Mouse (Mus musculus) midbrain, embryonic 13.5 days (tissue): Measurements from ENCODE around the gene Tas2r140. TPM values are rescaled to one million over a fixed set of nuclear protein-coding genes. Genes with fewer than 3 reads are reported as not detected.

Experiments used
- ATAC-seq: fragments of 200-750 bp; cut with Nextera tagmentation; 2 replicates; pipeline ENCODE4 v1.8.0; 2017; ENCODE audit warnings: mild to moderate bottlenecking, moderate TSS enrichment, moderate library complexity
- H3K27ac ChIP-seq: fragments of 300-500 bp; sonication (generic); 2 replicates; pipeline ENCODE4 v1.5.1; 2015; ENCODE audit warnings: inconsistent platforms, mild to moderate bottlenecking, moderate library complexity
- H3K27me3 ChIP-seq: fragments of 300-500 bp; sonication (generic); 2 replicates; pipeline ENCODE4 v1.6.1; 2015; ENCODE audit warnings: mild to moderate bottlenecking, inconsistent platforms
- H3K36me3 ChIP-seq: fragments of 300-500 bp; sonication (generic); 2 replicates; pipeline ENCODE4 v1.6.1; 2015; ENCODE audit warnings: mild to moderate bottlenecking, inconsistent platforms
- H3K4me1 ChIP-seq: fragments of 300-500 bp; sonication (generic); replicated peaks from 2 replicates; pipeline ENCODE4 v1.6.1; 2015; ENCODE audit warnings: inconsistent platforms
- H3K4me2 ChIP-seq: fragments of 300-500 bp; sonication (generic); replicated peaks from 2 replicates; pipeline ENCODE4 v1.6.1; 2015; ENCODE audit warnings: moderate library complexity, mild to moderate bottlenecking, inconsistent platforms
- H3K4me3 ChIP-seq: fragments of 300-500 bp; sonication (generic); replicated peaks from 2 replicates; pipeline ENCODE4 v1.5.1; 2015; ENCODE audit warnings: mild to moderate bottlenecking, inconsistent platforms
- H3K9ac ChIP-seq: fragments of 300-500 bp; sonication (generic); replicated peaks from 2 replicates; pipeline ENCODE4 v1.6.1; 2015; ENCODE audit warnings: mild to moderate bottlenecking, inconsistent platforms
- H3K9me3 ChIP-seq: fragments of 300-500 bp; sonication (generic); 2 replicates; pipeline ENCODE4 v1.6.1; 2016; ENCODE audit warnings: mild to moderate bottlenecking, inconsistent platforms
- WGBS: fragments of 180-500 bp; shearing (Covaris S2); methylation state at CpG from one replicate; pipeline ENCODE4 v1.1.7; 2015; 5-methylcytosine and 5-hydroxymethylcytosine counted together
- polyA plus RNA-seq: library from polyadenylated mRNA; unstranded; fragments of >200 nt; fragmentation: Nextera tagmentation; extraction: Ambion mirVana; gene quantifications from 2 replicates; pipeline ENCODE4 v1.2.1, GENCODE M21; 2015

Gene Tas2r140
- not detected in 2 replicates for polyA plus RNA-seq

GRCm38 (mm10) chr6:133055716-133056115 is at the start of gene Tas2r140:
Gene Tas2r140, minus strand, starts transcription at chr6:133055816.
- no peak for ATAC-seq
- no peaks in the 10 kb centered on the region for H3K4me1 ChIP-seq
- no peak within 1 kb of the TSS for H3K4me2 ChIP-seq
- no peak within 1 kb of the TSS for H3K9ac ChIP-seq
- H3K27me3 ChIP-seq = no peaks in the 10 kb centered on the region
- H3K27ac ChIP-seq = no peak within 1 kb of the TSS
- H3K4me3 ChIP-seq = no peak within 1 kb of the TSS
- H3K9me3 ChIP-seq = no peaks in the 10 kb centered on the region
- no peaks in the 10 kb centered on the region for H3K36me3 ChIP-seq

GRCm38 (mm10) chr6:133104609-133104921 is 48.9 kb upstream of the Tas2r140 start, which contains the start of gene Smim10l1:
Gene Smim10l1, plus strand, starts transcription at chr6:133104909.
- Histone ChIP-seq H3K27me3 (no peaks in the 10 kb centered on the region), H3K36me3 (peaks cover 9% of the 10 kb centered on the region; the same call in 1 of the 2 replicates), H3K9ac (peak within 1 kb of the TSS; percentile 95), H3K27ac (peak within 1 kb of the TSS; percentile 99), H3K9me3 (no peaks in the 10 kb centered on the region), H3K4me1 (peaks cover 5% of the 10 kb centered on the region), H3K4me3 (peak within 1 kb of the TSS; percentile 78), H3K4me2 (peak within 1 kb of the TSS; percentile 60)
- no peak for ATAC-seq

- H3K4me3 ChIP-seq = no peak overlapping the region
- H3K9me3 ChIP-seq = no peaks in the 10 kb centered on the region
- 60% methylated on average over 1 of the region's 1 CpGs for WGBS
- H3K4me2 ChIP-seq = no peak overlapping the region
- H3K27me3 ChIP-seq = no peaks in the 10 kb centered on the region
- ATAC-seq = no peak
- peaks cover 5% of the 10 kb centered on the region for H3K4me1 ChIP-seq
- H3K27ac ChIP-seq = no peak overlapping the region
- no peak overlapping the region for H3K9ac ChIP-seq
- no peaks in the 10 kb centered on the region for H3K36me3 ChIP-seq
Measured at GRCm38 (mm10) chr6:133102430-133102829, 46.8 kb upstream of the Tas2r140 start.

GRCm38 (mm10) chr6:133092226-133092625 is 36.6 kb upstream of the Tas2r140 start:
- Histone ChIP-seq H3K27ac (no peak overlapping the region), H3K4me2 (no peak overlapping the region), H3K9me3 (no peaks in the 10 kb centered on the region), H3K36me3 (no peaks in the 10 kb centered on the region), H3K27me3 (no peaks in the 10 kb centered on the region), H3K4me3 (no peak overlapping the region), H3K9ac (no peak overlapping the region), H3K4me1 (no peaks in the 10 kb centered on the region)
- 72% methylated on average over 8 of the region's 8 CpGs for WGBS
- ATAC-seq = no peak

GRCm38 (mm10) chr6:133037001-133037400 is 18.6 kb downstream of the Tas2r140 start, which contains the start of gene Tas2r103:
Gene Tas2r103, minus strand, starts transcription at chr6:133037101.
- Histone ChIP-seq H3K9ac (no peak within 1 kb of the TSS), H3K9me3 (no peaks in the 10 kb centered on the region), H3K27ac (no peak within 1 kb of the TSS), H3K4me1 (no peaks in the 10 kb centered on the region), H3K4me2 (no peak within 1 kb of the TSS), H3K36me3 (no peaks in the 10 kb centered on the region), H3K4me3 (no peak within 1 kb of the TSS), H3K27me3 (no peaks in the 10 kb centered on the region)
- no peak for ATAC-seq
- 85% methylated on average over 2 of the region's 2 CpGs for WGBS

Other genes with a start within 250 kb of the Tas2r140 start
- gene Tas2r123, start 208.7 kb downstream of the Tas2r140 start, polyA plus RNA-seq = not detected in 2 replicates
- not detected in 2 replicates for gene Tas2r116, start 200.4 kb downstream of the Tas2r140 start, polyA plus RNA-seq
- not detected in 2 replicates for gene Tas2r110, start 187.8 kb downstream of the Tas2r140 start, polyA plus RNA-seq
- gene Tas2r113, start 162.8 kb downstream of the Tas2r140 start, polyA plus RNA-seq = not detected in 2 replicates
- gene Tas2r125, start 146.2 kb downstream of the Tas2r140 start, polyA plus RNA-seq = not detected in 2 replicates
- not detected in 2 replicates for gene Tas2r129, start 104.7 kb downstream of the Tas2r140 start, polyA plus RNA-seq
- gene Tas2r131, start 97.9 kb downstream of the Tas2r140 start, polyA plus RNA-seq = not detected in 2 replicates
- gene Tas2r109, start 74.9 kb downstream of the Tas2r140 start, polyA plus RNA-seq = not detected in 2 replicates
- not detected in 2 replicates for gene Tas2r103, start 18.7 kb downstream of the Tas2r140 start, polyA plus RNA-seq
- 113 and 140 TPM in 2 replicates for gene Smim10l1, start 49.1 kb upstream of the Tas2r140 start, polyA plus RNA-seq
- not detected in 2 replicates for gene 5530400C23Rik, start 236.4 kb upstream of the Tas2r140 start, polyA plus RNA-seq